Mouse (Mus musculus) layer of hippocampus, adult 18-20 months (tissue): ENCODE results near the gene Mas1. TPM values are rescaled to one million over a fixed set of nuclear protein-coding genes. Genes with fewer than 3 reads are reported as not detected.

ENCODE experiments used
- DNase-seq, 2 experiments: peaks; one replicate each; pipeline ENCODE4 v3.0.0; 2022; ENCODE audit warnings: low spot score in 2 of 2
- total RNA-seq, 2 experiments: library from RNA; stranded (reverse); gene quantifications; 2 replicates each; pipeline ENCODE4 v1.2.3; 2021

Gene Mas1
- total RNA-seq, 2 experiments from 2014 or later: 60.6 to 71.7 TPM

DNA sequence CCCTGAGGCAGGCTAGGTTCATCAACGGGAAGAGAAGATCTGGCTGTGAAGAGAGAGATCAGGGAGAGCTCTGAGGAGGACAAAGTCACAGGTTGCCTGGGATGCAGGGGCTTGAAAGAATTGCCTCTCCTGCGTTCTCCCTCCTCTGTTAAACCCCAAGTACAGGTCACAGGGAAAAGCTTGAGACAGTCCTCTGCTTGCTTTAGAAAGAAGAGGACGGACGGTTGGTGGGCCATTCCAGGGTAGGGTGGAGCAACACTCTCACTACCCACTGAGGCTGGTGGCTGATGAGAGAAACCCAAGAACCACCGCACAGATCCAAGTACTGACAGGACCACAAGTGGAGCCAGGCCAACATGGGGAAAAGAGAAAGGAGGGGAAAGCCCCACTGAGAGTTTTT lies 7.8 kb upstream of the Mas1 start, which contains the start of gene Mrgprh:
Gene Mrgprh (plus strand): TSS at position 301 of the 400 bp plus-strand sequence.
- DNase-seq: no peak

DNA sequence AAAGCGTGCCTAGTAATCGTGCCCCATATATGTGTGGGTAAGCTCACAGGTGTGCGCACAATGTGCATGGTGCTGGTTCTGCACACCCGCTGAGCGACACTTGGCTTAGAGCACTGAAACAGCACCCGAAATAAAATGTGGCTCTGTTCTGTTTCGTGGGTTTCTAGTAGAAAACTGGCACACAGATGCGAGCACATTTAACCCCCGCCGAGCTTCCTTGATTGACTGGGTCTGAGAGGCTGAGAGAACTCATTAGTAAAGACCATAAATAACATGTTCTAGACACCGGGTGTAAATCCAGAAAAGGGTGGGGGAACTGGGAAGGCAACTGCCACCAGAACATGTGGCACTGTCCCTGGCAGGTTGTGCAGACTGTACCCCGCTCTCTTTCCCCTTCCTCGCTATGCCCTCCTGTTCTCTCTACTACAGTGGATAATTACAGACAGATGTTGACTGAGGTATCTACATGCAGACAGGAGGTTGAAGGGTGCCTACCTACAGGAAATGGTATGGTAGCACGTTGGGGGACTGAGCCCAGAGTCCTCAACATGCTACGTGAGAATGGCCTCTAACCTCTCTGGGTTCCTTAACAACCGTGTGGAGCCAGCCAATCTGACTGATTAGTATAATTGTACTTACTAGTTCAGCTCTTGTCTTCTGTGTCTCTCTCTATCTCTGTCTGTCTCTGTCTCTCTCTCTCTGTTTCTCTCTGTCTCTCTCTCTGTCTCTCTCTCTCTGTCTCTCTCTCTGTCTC lies 4.5 kb upstream of the Mas1 start:
- DNase-seq: peak; percentile 47 to 77

DNA sequence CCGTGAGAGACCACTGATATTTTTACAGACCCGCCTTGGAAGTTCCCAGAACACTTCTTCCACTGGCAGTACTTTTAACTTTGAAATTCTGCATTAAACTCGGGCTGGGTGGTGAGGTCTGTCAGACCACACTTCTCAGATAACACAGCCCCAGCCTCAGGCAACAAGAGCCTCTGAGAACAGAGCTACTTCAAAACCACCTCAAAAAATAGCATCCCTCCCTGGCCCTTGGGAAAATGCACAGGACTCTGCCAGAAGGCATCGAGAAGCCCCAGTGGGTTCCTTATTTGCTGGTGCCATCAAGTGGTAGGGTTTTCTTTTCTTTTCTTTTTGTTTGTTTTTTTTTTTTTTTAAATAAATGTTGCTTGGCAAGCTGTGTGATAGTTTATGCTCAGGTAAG lies 697 bp upstream of the Mas1 start:
- DNase-seq: no peak

DNA sequence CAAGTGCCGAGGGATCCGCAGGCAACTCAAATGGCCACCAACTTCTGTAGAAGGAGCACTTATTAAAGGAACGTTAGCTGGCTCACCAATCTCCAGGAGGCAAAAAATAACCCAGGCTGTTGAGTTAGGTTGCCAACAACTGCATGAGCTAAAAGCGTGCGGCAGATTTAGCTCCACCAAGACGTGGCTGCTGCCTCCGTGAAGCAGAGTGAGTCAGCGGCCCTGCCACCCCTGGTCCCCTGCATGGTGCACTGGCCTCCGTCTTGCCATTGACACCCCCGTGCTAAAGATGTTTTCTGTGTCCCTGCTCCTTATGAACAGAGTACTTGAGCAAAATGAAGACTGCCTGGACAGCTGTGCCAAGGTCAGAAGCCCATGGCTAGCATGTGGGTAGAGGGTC lies 1.1 kb downstream of the Mas1 start:
- no peak for DNase-seq

DNA sequence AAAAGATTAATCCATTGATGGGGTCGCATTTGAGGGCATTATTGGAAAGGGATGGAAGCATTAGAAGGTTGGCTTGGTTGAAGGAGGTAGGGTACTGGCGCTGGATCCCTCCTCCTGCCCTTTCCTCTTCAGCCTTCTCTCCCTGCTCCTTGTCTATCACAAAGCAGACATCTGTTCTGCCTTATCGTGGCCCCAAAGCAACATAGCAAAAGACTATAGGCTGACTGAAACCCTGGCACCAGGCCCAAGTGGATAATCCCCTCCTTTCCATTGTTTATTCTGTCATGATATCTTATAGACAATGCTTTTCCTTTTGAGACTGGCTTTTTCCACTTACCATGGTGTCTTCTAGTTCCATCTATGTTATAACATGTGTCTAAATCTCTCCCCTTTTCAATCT lies 2.5 kb downstream of the Mas1 start:
- no peak for DNase-seq

DNA sequence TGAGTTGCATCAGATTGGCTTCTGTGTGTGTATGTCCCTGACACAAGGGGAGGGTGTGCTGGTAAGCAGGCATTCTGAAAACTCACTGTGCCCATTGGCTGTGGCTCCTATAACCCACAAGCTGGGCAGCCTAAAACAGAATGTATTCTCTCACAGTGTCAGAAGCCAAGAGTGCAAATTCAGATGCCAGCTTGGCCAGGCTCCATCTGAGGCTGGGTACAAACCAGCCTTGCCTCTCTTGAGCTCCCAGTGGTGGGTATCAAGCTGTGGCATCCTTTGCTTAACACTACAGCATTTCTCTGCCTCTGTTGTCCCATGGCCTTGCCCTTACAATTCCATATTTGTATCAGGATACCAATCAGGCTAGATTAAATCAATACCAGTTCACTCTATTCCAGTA lies 3.8 kb downstream of the Mas1 start:
- no peak for DNase-seq

DNA sequence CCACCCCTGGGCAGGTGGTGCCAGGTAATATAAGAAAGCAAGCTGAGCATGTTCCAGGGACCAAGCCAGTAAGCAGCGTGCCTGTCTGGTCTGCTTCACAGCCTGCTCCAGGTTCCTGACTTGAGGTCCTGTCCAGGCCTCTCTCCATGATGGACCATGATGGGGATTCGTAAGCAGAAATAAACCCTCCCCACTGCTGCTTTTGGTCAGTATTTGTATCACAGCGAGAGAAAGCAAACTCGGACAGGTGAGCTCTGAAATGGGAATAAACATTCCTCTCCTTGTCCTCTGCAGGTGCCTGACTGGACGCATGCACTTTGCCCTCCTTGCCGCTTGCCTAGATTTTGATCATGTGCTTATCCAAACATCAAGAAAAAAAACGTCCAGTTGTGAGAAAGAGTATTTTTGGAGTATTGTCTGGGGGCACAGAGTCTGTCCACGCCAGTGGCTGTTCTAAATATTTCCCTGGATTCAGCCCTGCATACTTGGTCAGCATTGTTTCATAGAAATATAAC lies 8.9 kb downstream of the Mas1 start:
- DNase-seq: no peak

DNA sequence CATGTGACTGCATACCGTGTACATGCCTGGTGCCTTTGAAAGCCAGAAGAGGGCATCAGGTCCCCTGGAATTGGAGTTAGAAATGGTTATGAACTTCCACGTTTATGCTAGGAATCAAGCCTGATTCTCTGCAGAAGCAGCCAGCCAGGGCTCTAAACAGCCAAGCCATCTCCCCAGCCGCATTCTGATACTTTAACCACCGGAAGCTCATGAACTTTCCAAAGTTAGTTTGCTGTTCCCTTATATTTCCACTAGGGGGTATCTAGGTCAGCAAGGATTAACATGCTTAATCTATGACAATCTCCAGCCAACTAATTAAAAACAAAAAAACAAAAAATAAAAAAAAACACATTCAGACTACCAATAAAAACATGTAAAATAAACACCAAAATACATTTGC lies 9.9 kb downstream of the Mas1 start:
- DNase-seq: no peak

DNA sequence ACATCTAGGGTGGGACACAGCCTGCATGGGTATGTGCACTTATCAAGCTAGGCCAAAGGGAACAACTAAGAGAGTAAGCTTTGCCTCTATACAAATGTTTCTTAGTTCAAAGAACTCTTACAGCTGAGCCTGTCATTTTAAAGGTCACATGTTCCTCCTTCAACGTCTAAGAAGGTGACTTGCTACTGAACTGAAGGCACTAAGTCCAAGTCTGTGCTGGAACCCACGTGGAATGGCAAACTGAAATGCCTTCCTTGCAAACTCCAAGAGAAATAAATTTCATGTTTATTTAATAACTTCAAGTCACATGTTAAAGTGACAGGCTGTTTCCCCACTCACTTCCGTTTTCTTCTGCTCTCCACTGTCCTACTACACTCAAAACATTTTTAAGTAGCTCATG lies 10.5 kb downstream of the Mas1 start:
- no peak for DNase-seq

DNA sequence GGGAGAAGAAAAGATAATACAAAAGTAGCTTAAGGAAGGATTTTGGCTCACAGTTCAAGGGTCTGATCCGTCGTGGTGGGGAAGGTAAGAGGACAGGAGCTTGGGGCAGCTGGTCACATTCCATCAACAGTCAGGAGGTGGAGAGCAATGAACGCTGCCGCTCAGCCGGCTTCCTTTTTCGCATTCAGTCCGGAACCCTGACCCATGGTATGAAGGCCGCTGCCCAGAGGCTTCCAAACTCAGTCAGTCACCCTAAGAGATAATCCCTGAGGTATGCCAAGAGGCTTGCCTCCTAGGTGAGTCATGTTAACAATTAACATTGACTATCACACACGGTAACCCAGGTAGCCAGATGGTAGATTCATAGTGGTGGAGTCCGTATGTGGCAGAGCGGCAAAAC lies 13.6 kb downstream of the Mas1 start:
- DNase-seq: no peak

DNA sequence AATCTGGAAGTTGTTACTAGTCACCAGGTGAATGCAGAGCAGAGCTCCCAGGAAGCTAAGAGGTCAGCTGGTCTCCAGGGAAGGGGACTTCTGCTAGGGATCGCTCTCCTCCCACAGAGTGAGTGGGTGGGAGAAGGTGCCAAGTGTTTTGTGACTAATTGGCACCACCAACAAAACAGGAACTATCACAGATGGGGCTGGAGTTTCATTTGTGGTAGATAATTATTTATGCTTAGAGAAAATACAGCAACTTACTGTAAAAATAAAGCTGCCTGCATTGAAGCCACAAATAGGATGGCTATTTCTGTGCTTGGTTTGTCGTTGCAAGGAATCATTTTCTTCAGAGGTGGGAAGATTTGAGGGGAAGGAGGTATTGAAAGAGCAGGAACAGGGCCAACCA lies 14.1 kb downstream of the Mas1 start:
- peak in 1 of 2 experiments; percentile 69 for DNase-seq

DNA sequence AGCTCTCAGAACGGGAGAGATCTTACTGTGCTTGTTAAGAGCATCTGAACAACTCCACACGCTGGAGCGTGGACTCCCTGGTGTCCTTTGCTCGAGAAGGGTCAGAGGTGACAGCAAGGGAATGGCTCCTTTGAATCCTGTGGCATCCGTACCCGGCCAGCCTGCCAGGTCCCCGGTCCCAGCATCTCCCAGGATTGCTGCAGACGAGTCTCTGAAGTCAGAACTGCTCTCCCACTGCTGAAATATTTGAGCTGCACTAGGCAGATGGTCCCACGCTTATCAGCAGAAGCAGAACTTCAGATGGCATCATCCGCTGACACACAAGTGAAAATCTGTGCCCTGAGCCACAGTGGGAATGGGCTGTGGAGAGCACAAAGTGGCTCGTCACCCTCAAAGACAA lies 16.3 kb downstream of the Mas1 start:
- peak; percentile 81 to 88 for DNase-seq

DNA sequence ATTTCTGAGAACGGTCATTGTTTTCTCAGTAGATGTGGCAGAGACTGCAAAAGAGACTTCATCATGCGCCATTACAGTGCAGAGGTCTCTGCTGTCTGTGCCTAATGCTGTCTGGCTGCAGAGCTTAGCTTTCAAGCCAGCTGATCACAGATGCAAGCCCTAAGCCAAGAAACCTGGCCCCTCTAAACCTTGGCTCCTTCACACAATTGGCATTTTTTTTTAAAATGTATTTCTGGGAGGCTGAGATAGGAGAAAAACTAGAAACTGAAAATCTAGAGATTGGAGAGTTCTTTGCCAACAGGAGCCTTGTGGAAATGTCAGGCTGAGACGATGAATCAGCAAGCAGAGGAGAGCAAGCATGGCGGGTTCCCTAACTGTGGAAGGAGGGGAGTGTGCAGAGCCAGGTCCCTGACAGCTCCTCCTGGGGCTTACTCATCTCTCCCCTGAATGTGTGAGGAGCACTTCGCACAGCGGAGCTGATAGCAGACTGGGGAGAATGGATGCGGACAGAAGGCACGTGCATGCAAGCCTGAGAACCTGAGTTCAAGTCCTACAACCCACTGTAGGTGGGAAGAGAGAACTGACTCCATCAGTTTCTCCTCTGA lies 18.1 kb downstream of the Mas1 start:
- DNase-seq: peak; percentile 62 to 69

DNA sequence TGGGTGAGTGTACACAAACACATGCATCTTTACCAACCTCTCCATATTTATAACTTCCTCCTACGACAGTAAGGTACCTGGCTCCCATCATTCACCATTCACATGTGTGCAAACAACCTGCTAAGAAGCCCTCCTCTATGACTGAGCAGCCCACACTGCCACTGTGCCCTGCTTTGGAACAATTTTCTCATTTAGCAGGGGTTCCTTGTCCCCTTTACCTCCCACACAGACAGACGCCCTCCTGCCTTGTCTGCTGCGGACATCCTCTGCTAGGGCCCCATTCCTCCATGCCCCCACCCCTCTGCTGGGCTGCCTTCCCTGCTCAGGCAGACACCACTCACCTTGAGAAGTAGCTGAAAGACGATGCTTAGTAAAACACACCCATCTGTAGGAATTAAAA lies 20.2 kb downstream of the Mas1 start:
- DNase-seq: no peak

DNA sequence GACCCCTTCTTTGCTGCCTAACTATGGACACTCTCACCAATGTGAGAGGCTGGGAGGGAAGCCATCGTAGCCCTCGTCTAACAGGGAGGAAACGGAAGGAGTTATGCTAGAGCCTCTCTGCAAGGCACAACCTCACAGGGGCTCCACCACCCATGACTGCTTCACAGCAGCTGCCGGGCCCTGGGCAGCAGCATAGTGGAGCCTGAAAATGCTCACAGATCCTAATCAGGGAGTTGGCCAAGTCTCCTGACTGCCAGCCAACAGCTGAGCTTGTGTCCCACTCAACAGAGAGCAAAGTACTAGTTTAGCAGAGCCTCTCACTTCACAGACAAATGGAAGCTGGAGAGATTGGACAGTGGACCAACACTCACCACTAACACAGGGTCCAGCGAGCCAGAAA lies 21.5 kb downstream of the Mas1 start:
- peak in 1 of 2 experiments; percentile 69 for DNase-seq

DNA sequence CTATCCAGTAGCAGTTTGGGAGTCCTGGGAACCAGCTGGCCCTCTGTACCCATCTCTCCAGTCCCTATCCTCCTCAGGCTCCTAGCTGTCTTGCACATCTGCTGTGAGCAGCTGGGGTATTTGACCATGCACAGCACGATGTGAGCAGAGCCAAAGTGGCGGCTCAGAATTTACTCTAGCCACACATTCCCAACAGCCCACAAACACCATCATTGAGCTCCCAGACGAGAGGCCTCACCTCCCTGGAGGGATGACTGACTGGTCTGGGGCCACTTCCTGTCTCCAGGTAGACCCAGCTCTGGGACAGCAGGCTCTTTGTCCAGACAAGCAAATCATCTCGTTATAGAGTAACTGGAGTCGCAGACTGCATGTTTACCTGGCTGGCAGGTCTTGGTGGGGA lies 22.1 kb downstream of the Mas1 start:
- no peak for DNase-seq

DNA sequence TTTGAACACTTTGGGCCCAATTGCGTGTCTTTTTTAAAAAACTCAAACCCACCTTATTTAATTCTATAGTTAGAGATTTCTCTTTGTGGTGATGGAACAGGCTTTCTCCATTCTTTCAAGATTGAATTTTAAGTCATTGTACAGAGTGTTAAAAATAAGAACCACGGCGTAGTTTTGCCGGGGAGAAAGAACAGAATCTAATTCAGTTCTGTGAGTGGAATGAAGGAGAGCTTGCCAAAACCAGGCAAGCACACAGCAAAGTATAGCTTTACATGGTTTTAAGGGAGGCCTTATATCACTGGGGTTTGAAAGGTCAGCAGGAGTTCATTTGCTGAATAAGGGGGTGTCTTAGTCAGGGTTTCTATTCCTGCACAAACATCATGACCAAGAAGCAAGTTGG lies 23.4 kb downstream of the Mas1 start:
- DNase-seq: no peak

DNA sequence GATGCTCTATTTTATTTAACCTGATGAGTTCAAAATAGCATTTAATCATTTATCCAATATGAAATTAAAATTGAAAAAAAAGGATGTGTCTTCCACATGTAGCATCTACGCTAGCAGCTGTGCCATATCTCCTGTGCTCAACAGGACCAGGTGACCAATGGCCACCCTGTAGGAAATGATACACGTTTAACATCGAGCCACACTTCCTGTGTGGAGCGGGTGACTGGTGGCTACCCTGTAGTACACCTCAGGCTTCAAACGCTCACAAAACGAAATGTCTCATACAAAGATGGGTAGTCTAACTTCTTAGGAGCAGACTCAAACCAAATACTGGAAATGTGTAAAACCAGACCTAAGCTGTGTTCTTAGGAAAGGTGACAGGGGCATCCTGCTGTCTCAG lies 24.1 kb downstream of the Mas1 start:
- DNase-seq: no peak

DNA sequence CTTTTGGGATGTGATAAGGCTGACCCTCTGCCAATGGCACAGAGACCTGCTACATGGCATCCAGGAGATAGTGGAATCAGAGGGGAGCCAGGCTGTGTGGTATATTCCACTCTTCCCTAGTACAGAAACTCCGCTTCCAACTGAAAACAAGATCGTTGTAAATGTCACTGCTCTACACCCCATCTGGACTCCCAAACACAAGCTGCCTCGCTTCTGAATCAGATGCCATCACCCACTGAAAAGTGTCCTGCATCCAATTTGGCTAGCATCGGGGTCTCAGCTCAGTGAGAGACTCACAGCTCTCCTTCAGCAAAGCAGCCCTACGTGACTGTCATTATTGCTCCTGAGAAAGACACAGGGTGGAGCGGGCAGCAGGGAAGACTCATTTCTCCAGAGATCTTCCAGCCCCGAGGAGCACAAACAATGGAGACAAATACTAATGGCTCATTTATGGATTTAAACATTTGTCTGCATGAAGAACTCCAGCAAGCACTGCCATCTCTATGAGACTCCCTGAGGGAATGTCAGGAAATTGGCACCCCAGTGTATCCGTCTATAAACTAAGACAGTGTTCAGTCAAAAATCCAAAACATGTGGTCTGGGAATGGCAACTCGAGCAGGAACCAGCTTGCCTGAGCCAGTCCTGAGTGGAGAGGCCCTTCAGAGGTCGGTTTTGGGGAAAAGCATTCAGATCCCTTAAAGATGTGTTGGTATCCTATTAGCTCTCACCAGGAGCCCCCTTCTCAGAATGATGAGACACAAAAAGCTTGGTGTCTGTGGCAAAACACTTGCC lies 28.3 kb downstream of the Mas1 start:
- DNase-seq: peak; percentile 86 to 93

DNA sequence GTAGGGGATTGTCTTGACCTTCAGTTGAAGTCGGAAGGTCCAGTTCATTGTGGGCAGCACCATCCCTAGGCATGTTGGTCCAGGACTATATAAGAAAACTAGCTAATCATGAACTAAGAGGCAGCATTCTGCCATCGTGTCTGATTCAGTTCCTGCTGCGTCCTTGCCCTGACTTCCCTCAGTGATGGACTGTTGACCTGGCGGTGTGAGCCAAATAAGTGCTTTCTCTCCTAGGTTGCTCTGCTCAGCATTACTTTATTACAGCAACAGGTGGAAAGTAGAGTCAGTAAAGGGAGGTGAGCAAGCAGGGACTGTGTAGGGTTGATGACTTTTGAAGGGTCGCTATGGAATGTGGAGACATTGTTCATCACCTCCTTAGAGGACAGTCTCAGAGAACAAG lies 32.2 kb downstream of the Mas1 start:
- DNase-seq: no peak

DNA sequence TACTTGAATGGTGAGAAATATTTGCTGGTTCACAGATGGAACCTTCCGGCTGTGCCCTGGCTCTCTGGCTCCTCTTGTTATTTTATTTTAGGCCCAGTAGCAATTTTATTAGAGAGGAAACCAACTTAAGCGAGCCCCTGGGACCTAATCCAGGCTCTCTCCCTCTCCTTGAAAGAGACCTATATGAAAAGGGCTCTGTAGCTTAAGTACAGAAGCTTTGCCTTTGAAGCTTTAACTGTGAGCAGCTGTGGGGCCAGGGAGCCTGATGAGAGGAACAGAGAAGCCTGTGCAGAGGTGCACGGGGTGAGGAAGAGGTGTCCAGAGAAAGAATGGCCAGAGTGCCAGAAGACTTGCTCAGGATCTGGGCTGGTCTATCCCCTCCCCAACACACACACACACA lies 33.1 kb downstream of the Mas1 start:
- no peak for DNase-seq

DNA sequence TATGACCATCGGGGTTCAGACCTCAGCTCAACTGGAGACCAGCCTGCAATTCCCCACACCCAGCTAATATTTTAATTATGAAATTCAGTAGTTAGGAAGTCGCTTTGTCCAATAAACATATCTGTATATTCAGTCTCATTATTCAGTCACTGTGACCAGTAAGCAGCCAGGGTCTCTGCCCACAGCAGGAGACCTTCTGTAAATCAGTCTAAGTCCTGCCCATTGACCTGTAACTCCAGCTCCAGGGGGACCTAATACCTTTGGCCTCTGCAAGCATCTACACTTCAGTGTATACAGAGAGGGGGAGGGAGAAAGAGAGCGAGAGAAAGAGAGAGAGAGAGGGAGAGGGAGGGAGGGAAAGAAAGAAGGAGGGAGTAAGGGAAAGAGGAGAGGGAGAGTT lies 33.6 kb downstream of the Mas1 start:
- DNase-seq: no peak
